Comparison of ENCODE assay signal across 8 mouse cellular contexts in genomic region chr1:86487908-86488314, GRCm38 (mm10). TPM values are rescaled to one million over a fixed set of nuclear protein-coding genes. Genes with fewer than 3 reads are reported as not detected.
DNase-seq lines count a peak whose midpoint lies in the region; ATAC-seq and TF ChIP-seq lines count a peak whose summit lies in the region.

No protein-coding gene starts in this region.

- peak overlapping the region; percentile 96 for H3K27ac ChIP-seq in kidney, postnatal 0 days
- H3K27ac ChIP-seq in cortical plate, adult 2 months (ENCODE audit: insufficient read depth, low read length), result peak overlapping the region; percentile 89
- H3K27ac ChIP-seq in midbrain, embryonic 16.5 days (ENCODE audit: low read length), result peak overlapping the region; percentile 100

- TF ChIP-seq POLR2A in cortical plate, adult 2 months (IDR thresholded peaks at IDR 0.05; ENCODE audit: extremely low read depth, insufficient read depth, low read length), result no peak

- H3K4me1 ChIP-seq in kidney, postnatal 0 days (replicated peaks; ENCODE audit: insufficient read depth, low read length), result peaks cover 32% of the 10 kb centered on the region
- H3K4me1 ChIP-seq in cortical plate, adult 2 months (ENCODE audit: control insufficient read depth, insufficient read depth, low read length), result no peaks in the 10 kb centered on the region
- peaks cover 7% of the 10 kb centered on the region for H3K4me1 ChIP-seq in midbrain, embryonic 16.5 days (ENCODE audit: control insufficient read depth, insufficient read depth, low read length)

- H3K4me2 ChIP-seq in kidney, postnatal 0 days (ENCODE audit: low read length), result peak overlapping the region; percentile 74
- H3K4me2 ChIP-seq in midbrain, embryonic 16.5 days (ENCODE audit: low read length), result peak overlapping the region; percentile 75

- peak; percentile 52 for DNase-seq in kidney, postnatal 0 days (ENCODE audit: low spot score)
- DNase-seq in kidney, adult 18-20 months, result no peak
- DNase-seq in cerebellum, postnatal 4 days (ENCODE audit: low spot score in 2 of 2), result no peak
- no peak for DNase-seq in left cerebral cortex, postnatal 25 days (ENCODE audit: low spot score in 2 of 2)
- DNase-seq in left cerebral cortex, adult 11 months (ENCODE audit: low spot score), result no peak

- WGBS in kidney, postnatal 0 days, result 8% methylated on average over 20 of the region's 20 CpGs
- WGBS in midbrain, embryonic 16.5 days, result 9% methylated on average over 20 of the region's 20 CpGs

- ATAC-seq in kidney, postnatal 0 days (replicated peaks; ENCODE audit: low FRiP score, low read depth), result peak; percentile 45; the same call in 1 of the 2 replicates
- peak; percentile 14 for ATAC-seq in inflammation-experienced regulatory T-cells, adult 6 months
- ATAC-seq in midbrain, embryonic 16.5 days, result peak; percentile 75

- no peaks in the 10 kb centered on the region for H3K36me3 ChIP-seq in kidney, postnatal 0 days (ENCODE audit: insufficient read depth, low read length)
- H3K36me3 ChIP-seq in midbrain, embryonic 16.5 days (ENCODE audit: control insufficient read depth, insufficient read depth, low read length), result no peaks in the 10 kb centered on the region

- H3K27me3 ChIP-seq in kidney, postnatal 0 days (ENCODE audit: insufficient read depth, low read length), result no peaks in the 10 kb centered on the region
- H3K27me3 ChIP-seq in midbrain, embryonic 16.5 days (ENCODE audit: control insufficient read depth, insufficient read depth, low read depth, low read length), result no peaks in the 10 kb centered on the region

- intact Hi-C loops in left cerebral cortex, postnatal 25 days (cut with DNase I), result loop anchor here (1.0 kb wide), 2 partner anchors 37 to 46 kb away; no protein-coding TSS in a partner anchor

- no peak; the same call in 1 of the 2 replicates for TF ChIP-seq CTCF in kidney, postnatal 0 days (IDR thresholded peaks at IDR 0.05; ENCODE audit: low read depth)
- TF ChIP-seq CTCF in cortical plate, adult 2 months (IDR thresholded peaks at IDR 0.05; ENCODE audit: extremely low read depth, insufficient read depth, low read length), result no peak

- no peaks in the 10 kb centered on the region for H3K9me3 ChIP-seq in kidney, postnatal 0 days (replicated peaks; ENCODE audit: low read length)
- H3K9me3 ChIP-seq in midbrain, embryonic 16.5 days (replicated peaks; ENCODE audit: control insufficient read depth, low read length, poor library complexity, severe bottlenecking), result no peaks in the 10 kb centered on the region

- H3K4me3 ChIP-seq in kidney, postnatal 0 days (replicated peaks; ENCODE audit: low read depth, low read length), result peak overlapping the region; percentile 57
- peak overlapping the region; percentile 52 for H3K4me3 ChIP-seq in cortical plate, adult 2 months (ENCODE audit: insufficient read depth, low read length)
- peak overlapping the region; percentile 59 for H3K4me3 ChIP-seq in midbrain, embryonic 16.5 days (ENCODE audit: low read depth, low read length)

- H3K9ac ChIP-seq in kidney, postnatal 0 days (ENCODE audit: low read depth, low read length), result peak overlapping the region; percentile 80
- peak overlapping the region; percentile 95 for H3K9ac ChIP-seq in midbrain, embryonic 16.5 days (ENCODE audit: low read depth, low read length)

RNA-seq across cellular contexts. Expression of gene Ptma, which starts 38.6 kb away (rescaled TPM):
- polyA plus RNA-seq in kidney, postnatal 0 days (2015; fragmentation: Nextera tagmentation; extraction: Ambion mirVana), result 2,429 and 2,697 TPM in 2 replicates
- 548 and 595 TPM in 2 replicates for polyA plus RNA-seq in cortical plate, adult 2 months (2012; rRNA removed)
- 1,000 to 10,000 TPM; 2,583 to 3,807 (median 2,925) TPM for polyA plus RNA-seq in inflammation-experienced regulatory T-cells, adult 6 months (2017; shearing (Covaris generic))
- polyA plus RNA-seq in midbrain, embryonic 16.5 days (2015; fragmentation: Nextera tagmentation; extraction: Ambion mirVana), result 1,375 and 1,671 TPM in 2 replicates
- 100 to 1,000 TPM; 359 to 366 TPM for total RNA-seq in left cerebral cortex, postnatal 25 days (2021)

Comparison
In these comparisons a context has a peak if more than half of its experiments do, and no peak if none do; other contexts are left out.
1. ATAC-seq: peak in every context shown above with its lines; median percentile 75 in midbrain, embryonic 16.5 days; 45 in kidney, postnatal 0 days; 14 in inflammation-experienced regulatory T-cells, adult 6 months.